Mouse (Mus musculus): ENCODE measurements around the gene Lilra5.

DNA sequence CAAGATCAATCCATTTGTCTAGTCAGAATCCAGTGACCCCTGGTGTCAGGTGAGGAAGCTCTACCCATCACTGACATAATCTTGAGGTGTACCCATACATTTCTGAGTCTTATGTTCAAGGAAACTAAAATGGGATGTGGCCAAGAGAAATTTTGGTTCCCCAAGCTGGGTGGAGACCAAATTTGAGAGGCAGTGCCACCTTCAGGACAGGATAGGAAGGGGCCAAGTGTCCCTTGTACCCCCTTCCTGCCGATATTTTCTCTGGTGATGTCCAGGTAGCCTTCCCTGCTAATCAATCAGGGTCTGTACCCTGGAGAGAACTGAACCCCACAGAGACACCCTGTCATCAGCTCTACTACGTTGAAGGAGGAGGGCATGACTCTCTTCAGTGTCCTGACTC lies 28.9 kb upstream of the Lilra5 start:
- TF ChIP-seq CTCF (IDR thresholded peaks at IDR 0.05; ENCODE audit: control insufficient read depth, insufficient read depth, insufficient read length) (no peak), MYOD1 (IDR thresholded peaks at IDR 0.05; ENCODE audit: control insufficient read depth, insufficient read length, low read depth) (no peak), FOSL1 (IDR thresholded peaks at IDR 0.05; ENCODE audit: insufficient read depth, low read length, poor library complexity, severe bottlenecking) (no peak), MAX (IDR thresholded peaks at IDR 0.05) (no peak), CEBPB (IDR thresholded peaks at IDR 0.05; ENCODE audit: low read depth) (no peak), MYOG (IDR thresholded peaks at IDR 0.05; ENCODE audit: control insufficient read depth, extremely low read depth, insufficient read length) (no peak)
